Mouse (Mus musculus) MEL (cell line): ENCODE data around the gene Cyp2f2. TPM values are rescaled to one million over a fixed set of nuclear protein-coding genes. Genes with fewer than 3 reads are reported as not detected.

Source experiments
- DNase-seq: peaks from one replicate; pipeline ENCODE4 v3.0.0; 2011; ENCODE audit warnings: low read depth, low spot score
- H3K27ac ChIP-seq: 2 replicates; pipeline ENCODE4 v1.5.1; 2012; ENCODE audit warnings: low read depth, mild to moderate bottlenecking, control low read depth, low read length, moderate library complexity; ENCODE audit not compliant: control insufficient read depth
- H3K27me3 ChIP-seq, 2 experiments: fragments of 150-350 bp in 1 of 2; sonication (generic) in 1 of 2; 2 replicates each; pipeline ENCODE4 v1.6.1; 2012; ENCODE audit warnings: low read length in 2 of 2, mild to moderate bottlenecking in 2 of 2, improper control_type of control experiment in 1 of 2, moderate library complexity in 1 of 2; ENCODE audit not compliant: insufficient read depth in 2 of 2, control insufficient read depth in 1 of 2
- H3K36me3 ChIP-seq, 2 experiments: 2 replicates each; pipeline ENCODE4 v1.6.1; 2012 to 2014; ENCODE audit warnings: low read length in 2 of 2, improper control_type of control experiment in 1 of 2, inconsistent platforms in 1 of 2, mild to moderate bottlenecking in 1 of 2; ENCODE audit not compliant: insufficient read depth in 2 of 2, control insufficient read depth in 1 of 2
- H3K4me1 ChIP-seq, 2 experiments: fragments of 150-350 bp in 1 of 2; sonication (generic) in 1 of 2; 2 replicates each; pipeline ENCODE4 v1.6.1; 2012; ENCODE audit warnings: low read length in 2 of 2, improper control_type of control experiment in 1 of 2, mild to moderate bottlenecking in 1 of 2; ENCODE audit not compliant: insufficient read depth in 2 of 2, control insufficient read depth in 1 of 2
- H3K4me3 ChIP-seq, 2 experiments: fragments of 150-350 bp in 1 of 2; sonication (generic) in 1 of 2; 2 replicates each; pipeline ENCODE4 v1.5.1; 2012; ENCODE audit warnings: low read depth in 2 of 2, low read length in 2 of 2, mild to moderate bottlenecking in 2 of 2, moderate library complexity in 2 of 2, control low read depth in 1 of 2, improper control_type of control experiment in 1 of 2; ENCODE audit not compliant: control insufficient read depth in 1 of 2, insufficient read depth in 1 of 2
- H3K79me2 ChIP-seq: 2 replicates; pipeline ENCODE4 v1.6.1; 2012; ENCODE audit warnings: mild to moderate bottlenecking, low read length, moderate library complexity; ENCODE audit not compliant: control insufficient read depth, poor library complexity, insufficient read depth
- H3K9ac ChIP-seq: 2 replicates; pipeline ENCODE4 v1.6.1; 2012; ENCODE audit warnings: low read depth, mild to moderate bottlenecking, control low read depth, low read length, moderate library complexity; ENCODE audit not compliant: control insufficient read depth, poor library complexity, severe bottlenecking
- H3K9me3 ChIP-seq: fragments of 150-350 bp; sonication (generic); replicated peaks from 2 replicates; pipeline ENCODE4 v1.6.1; 2012; ENCODE audit warnings: mild to moderate bottlenecking, low read length, improper control_type of control experiment, moderate library complexity; ENCODE audit not compliant: insufficient read depth
- GABPA ChIP-seq: IDR thresholded peaks from 2 replicates; pipeline ENCODE4 v1.6.1; 2012; ENCODE audit warnings: low read depth, mild to moderate bottlenecking, inconsistent platforms, low read length, improper control_type of control experiment, moderate library complexity
- MYC ChIP-seq: IDR thresholded peaks from 2 replicates; pipeline ENCODE4 v1.6.1; 2011; ENCODE audit warnings: low read depth, mild to moderate bottlenecking, low read length, improper control_type of control experiment, moderate library complexity
- NELFE ChIP-seq: IDR thresholded peaks from 2 replicates; pipeline ENCODE4 v1.6.1; 2011; ENCODE audit warnings: low read depth, low read length, improper control_type of control experiment
- NRF1 ChIP-seq: IDR thresholded peaks from 2 replicates; pipeline ENCODE4 v1.6.1; 2014; ENCODE audit warnings: low read depth, mild to moderate bottlenecking, inconsistent platforms, low read length, improper control_type of control experiment, moderate library complexity; ENCODE audit not compliant: poor library complexity, insufficient read depth, severe bottlenecking
- POLR2A ChIP-seq, 2 experiments: IDR thresholded peaks; 2 replicates each; pipeline ENCODE4 v1.6.1; 2011 to 2012; ENCODE audit warnings: low read length in 2 of 2, mild to moderate bottlenecking in 2 of 2, control low read depth in 1 of 2, improper control_type of control experiment in 1 of 2, low read depth in 1 of 2, moderate library complexity in 1 of 2; ENCODE audit not compliant: control insufficient read depth in 1 of 2, insufficient read depth in 1 of 2, poor library complexity in 1 of 2
- POLR2AphosphoS2 ChIP-seq: IDR thresholded peaks from 2 replicates; pipeline ENCODE4 v1.6.1; 2011; ENCODE audit warnings: low read length, improper control_type of control experiment
- POLR2AphosphoS5 ChIP-seq: IDR thresholded peaks from 2 replicates; pipeline ENCODE4 v1.6.1; 2012; ENCODE audit warnings: low read depth, borderline replicate concordance, mild to moderate bottlenecking, inconsistent platforms, low read length, moderate library complexity, mixed read lengths
- ZNF384 ChIP-seq: IDR thresholded peaks from 2 replicates; pipeline ENCODE4 v1.6.1; 2012; ENCODE audit warnings: low read depth, mild to moderate bottlenecking, inconsistent platforms, low read length, improper control_type of control experiment
- polyA plus RNA-seq, 2 experiments: library from polyadenylated mRNA; stranded (reverse) in 1 of 2; unstranded in 1 of 2; fragments of >175 nt in 1 of 2; fragments of >200 nt in 1 of 2; gene quantifications; 2 replicates each; pipeline versions ENCODE4 v1.2.1 to v1.2.4; 2012; ENCODE audit warnings: low replicate concordance in 2 of 2, low read depth in 1 of 2; ENCODE audit not compliant: insufficient read length in 2 of 2, insufficient read depth in 1 of 2, missing spikeins in 1 of 2
- total RNA-seq: library from RNA; depleted of rRNA; stranded (reverse); fragments of 300-350 nt; gene quantifications from 2 replicates; pipeline ENCODE4 v1.2.3, GENCODE M21; 2012

Gene Cyp2f2
- total and polyA plus RNA-seq, 3 experiments, result not detected

DNA sequence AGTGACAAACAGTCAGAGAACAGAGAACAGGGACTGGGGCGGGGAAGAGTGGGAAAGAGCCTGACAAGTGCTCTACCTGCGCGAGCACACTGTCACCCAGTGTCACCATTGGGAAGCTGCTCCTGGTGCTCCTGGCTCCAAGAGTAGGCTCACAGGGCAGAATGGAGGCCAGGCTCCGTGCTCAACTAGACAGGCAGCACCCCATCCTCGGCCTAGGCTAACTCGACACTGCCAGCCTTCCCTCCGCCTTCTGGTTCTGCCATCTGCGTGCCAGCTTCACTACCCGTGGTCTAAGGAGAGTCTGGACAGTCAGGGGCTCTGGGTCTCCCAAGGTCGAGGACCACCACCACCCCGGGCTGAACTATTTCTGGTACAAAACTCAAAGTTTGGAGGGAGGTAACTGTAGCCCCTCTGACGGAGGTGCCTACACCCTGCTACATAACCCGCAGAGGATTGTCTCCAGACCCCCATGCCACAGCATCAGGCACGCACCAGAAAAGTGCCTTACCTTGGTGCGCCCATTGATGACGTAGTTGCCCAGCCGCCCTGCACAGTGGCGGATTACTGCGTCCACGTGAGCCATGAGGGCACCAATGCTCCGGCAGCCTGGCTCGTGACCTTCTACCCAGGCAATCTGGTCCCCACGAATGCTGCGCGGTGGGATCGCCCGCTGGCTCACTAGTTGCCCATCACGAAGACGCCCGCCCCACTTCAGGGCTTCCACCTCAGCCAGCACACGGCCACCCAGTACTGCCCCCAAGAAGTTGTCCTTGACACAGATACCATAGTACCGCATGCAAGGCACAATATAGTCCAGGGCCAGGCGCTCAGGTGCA lies 44.6 kb downstream of the Cyp2f2 start:
- TF ChIP-seq NRF1, result no peak
- Histone ChIP-seq H3K27me3 (no peaks in the 10 kb centered on the region), H3K9me3 (no peaks in the 10 kb centered on the region), H3K36me3 (peaks cover 0 to 3% of the 10 kb centered on the region in 2 experiments; a peak in 1 of 4 replicates), H3K9ac (no peak overlapping the region), H3K79me2 (peaks cover 11% of the 10 kb centered on the region), H3K4me3 (no peak overlapping the region), H3K4me1 (peaks cover 7 to 10% of the 10 kb centered on the region in 2 experiments; a peak in 3 of 4 replicates), H3K27ac (no peak overlapping the region)
- no peak for DNase-seq

DNA sequence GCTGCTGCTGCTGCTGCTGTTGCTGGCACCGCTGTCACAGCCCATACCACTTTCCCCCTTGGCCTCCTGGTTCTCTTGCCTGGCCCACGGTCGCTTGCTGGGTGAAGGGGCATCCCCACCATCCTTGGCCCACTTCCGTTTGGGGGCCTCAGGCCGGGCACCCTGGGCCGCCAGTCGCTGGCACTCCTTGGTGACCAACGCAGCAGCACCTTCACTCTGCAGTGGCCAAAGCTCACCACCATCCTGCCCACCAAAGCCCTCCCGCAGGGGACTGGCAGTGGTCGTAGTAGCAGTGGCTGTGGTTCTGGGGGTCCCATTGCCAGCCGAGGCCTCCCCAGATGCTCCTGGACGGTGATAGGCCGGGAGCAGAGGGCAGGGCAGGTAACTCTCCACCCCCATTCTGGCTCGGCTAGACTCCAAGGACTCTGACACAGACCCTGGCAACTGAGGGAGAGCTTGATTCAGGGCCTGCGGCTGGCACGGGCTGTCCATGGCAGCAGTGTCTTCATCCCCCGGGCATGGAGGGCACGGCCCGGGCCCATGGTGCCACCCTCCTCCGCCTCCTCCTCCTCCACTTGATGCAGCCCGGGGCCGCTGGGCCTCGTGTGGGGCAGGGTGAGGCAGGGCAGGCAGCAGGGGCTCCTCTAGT lies 45.4 kb downstream of the Cyp2f2 start:
- Histone ChIP-seq H3K27ac (no peak overlapping the region), H3K9me3 (no peaks in the 10 kb centered on the region), H3K4me1 (peaks cover 7 to 10% of the 10 kb centered on the region in 2 experiments; a peak in 3 of 4 replicates), H3K79me2 (peaks cover 11% of the 10 kb centered on the region), H3K4me3 (peak overlapping the region in 1 of 2 experiments; percentile 90; a peak in 2 of 4 replicates), H3K9ac (peak overlapping the region; percentile 90), H3K36me3 (peaks cover 0 to 3% of the 10 kb centered on the region in 2 experiments; a peak in 1 of 4 replicates), H3K27me3 (no peaks in the 10 kb centered on the region)
- DNase-seq, result no peak
- TF ChIP-seq POLR2A (IDR thresholded peaks at IDR 0.05; ENCODE audit: control insufficient read depth in 1 of 2, insufficient read depth in 1 of 2, low read depth in 1 of 2, low read length in 2 of 2, poor library complexity in 1 of 2), result 0 out of 4 replicates have a peak, but pooled peaks of 1 of the 2 experiments have one; percentile 32
- no peak for TF ChIP-seq MYC

DNA sequence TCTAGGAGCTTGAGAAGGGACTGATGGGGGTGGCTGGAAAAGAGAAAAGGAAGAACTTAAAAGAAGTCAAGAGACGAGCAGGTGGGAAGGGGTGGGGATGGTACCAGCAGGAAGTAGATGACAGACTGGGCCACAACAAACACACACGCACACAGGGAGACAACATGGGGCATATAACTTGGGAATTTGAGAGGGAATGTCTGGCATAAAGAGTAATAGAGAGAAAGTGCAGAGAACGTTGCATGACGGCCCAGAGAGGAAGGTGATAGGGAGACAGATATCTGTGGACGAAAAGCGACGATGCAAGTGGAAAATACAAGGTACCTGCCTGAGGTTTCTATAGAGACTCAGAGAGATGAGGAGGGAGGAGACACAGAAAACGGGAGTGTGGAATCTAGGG lies 46.0 kb downstream of the Cyp2f2 start:
- TF ChIP-seq ZNF384 (no peak), POLR2A (IDR thresholded peaks at IDR 0.05; ENCODE audit: control insufficient read depth in 1 of 2, insufficient read depth in 1 of 2, low read depth in 1 of 2, low read length in 2 of 2, poor library complexity in 1 of 2) (no peak), POLR2AphosphoS2 (no peak), NELFE (no peak), POLR2AphosphoS5 (no peak), GABPA (no peak)
- H3K79me2 ChIP-seq, result peaks cover 11% of the 10 kb centered on the region
- peaks cover 7 to 10% of the 10 kb centered on the region in 2 experiments; a peak in 3 of 4 replicates for H3K4me1 ChIP-seq
- H3K27me3 ChIP-seq, result no peaks in the 10 kb centered on the region
- peak overlapping the region; percentile 66 for H3K27ac ChIP-seq
- no peak for DNase-seq
- H3K9ac ChIP-seq, result peak overlapping the region; percentile 90
- no peaks in the 10 kb centered on the region for H3K9me3 ChIP-seq
- peak overlapping the region; percentile 90 to 94 for H3K4me3 ChIP-seq
- H3K36me3 ChIP-seq, result peaks cover 0 to 3% of the 10 kb centered on the region in 2 experiments; a peak in 1 of 4 replicates
